Mouse (Mus musculus) neutrophil, adult 65 days (primary cell): Measurements from ENCODE around the gene Pofut2. TPM values are rescaled to one million over a fixed set of nuclear protein-coding genes. Genes with fewer than 3 reads are reported as not detected.

ENCODE experiments used
- total RNA-seq: library from RNA; stranded (reverse); gene quantifications from 2 replicates; pipeline ENCODE4 v1.2.4, GENCODE M21; 2023

The Pofut2 gene
- total RNA-seq, result 24.9 and 25.8 TPM in 2 replicates

GRCm38 (mm10) chr10:77258704-77259621 lies at the start of gene Pofut2:
Pofut2 (plus strand) TSS chr10:77259218.

Other genes with a start within 250 kb of the Pofut2 start
- gene Slc19a1, start 227.0 kb upstream of the Pofut2 start, total RNA-seq, result 2.2 and 3.0 TPM in 2 replicates
- 0.09 TPM in 1 of 2 replicates, not detected in the other for gene Col18a1, start 92.7 kb upstream of the Pofut2 start, total RNA-seq
- 0.11 and 0.16 TPM in 2 replicates for gene Adarb1, start 159.1 kb downstream of the Pofut2 start, total RNA-seq